Mouse (Mus musculus) limb, embryonic 11.5 days (tissue): ENCODE measurements around the gene Amz1. TPM values are rescaled to one million over a fixed set of nuclear protein-coding genes. Genes with fewer than 3 reads are reported as not detected.

ENCODE experiments used
- ATAC-seq: fragments of 200-750 bp; cut with Nextera tagmentation; 2 replicates; pipeline ENCODE4 v1.8.0; 2017; ENCODE audit warnings: low read depth; ENCODE audit not compliant: insufficient number of reproducible peaks, low FRiP score, low TSS enrichment
- DNase-seq: peaks from one replicate; pipeline ENCODE4 v3.0.0-alpha.2; 2015; ENCODE audit warnings: low spot score
- H3K27ac ChIP-seq: fragments of 300-500 bp; sonication (generic); replicated peaks from 2 replicates; pipeline ENCODE4 v1.5.1; 2014; ENCODE audit warnings: low read depth, mild to moderate bottlenecking, low read length
- H3K27me3 ChIP-seq: fragments of 300-500 bp; sonication (generic); 2 replicates; pipeline ENCODE4 v1.6.1; 2014; ENCODE audit warnings: mild to moderate bottlenecking, low read length, mixed read lengths; ENCODE audit not compliant: control insufficient read depth, insufficient read depth
- H3K36me3 ChIP-seq: fragments of 300-500 bp; sonication (generic); 2 replicates; pipeline ENCODE4 v1.6.1; 2014; ENCODE audit warnings: mild to moderate bottlenecking, low read length, moderate library complexity, mixed read lengths; ENCODE audit not compliant: control insufficient read depth, insufficient read depth
- H3K4me1 ChIP-seq: fragments of 300-500 bp; sonication (generic); 2 replicates; pipeline ENCODE4 v1.6.1; 2014; ENCODE audit warnings: low read length, mixed read lengths; ENCODE audit not compliant: control insufficient read depth, insufficient read depth
- H3K4me2 ChIP-seq: fragments of 300-500 bp; sonication (generic); 2 replicates; pipeline ENCODE4 v1.6.1; 2014; ENCODE audit warnings: low read depth, mild to moderate bottlenecking, moderate library complexity; ENCODE audit not compliant: severe bottlenecking
- H3K4me3 ChIP-seq: fragments of 300-500 bp; sonication (generic); 2 replicates; pipeline ENCODE4 v1.5.1; 2014; ENCODE audit warnings: low read depth, low read length
- H3K9ac ChIP-seq: fragments of 300-500 bp; sonication (generic); 2 replicates; pipeline ENCODE4 v1.6.1; 2014; ENCODE audit warnings: mild to moderate bottlenecking, low read length
- H3K9me3 ChIP-seq: fragments of 300-500 bp; sonication (generic); 2 replicates; pipeline ENCODE4 v1.6.1; 2016; ENCODE audit warnings: low read length; ENCODE audit not compliant: control insufficient read depth
- WGBS: fragments of 180-500 bp; shearing (Covaris S2); extraction: QIAGEN DNeasy Blood & Tissue Kit; methylation state at CpG from one replicate; pipeline ENCODE4 v1.1.7; 2014; 5-methylcytosine and 5-hydroxymethylcytosine counted together
- polyA plus RNA-seq: library from polyadenylated mRNA; unstranded; fragments of >200 nt; fragmentation: Nextera tagmentation; extraction: Ambion mirVana; gene quantifications from 2 replicates; pipeline ENCODE4 v1.2.1, GENCODE M21; 2014

The Amz1 gene
- 0.52 and 0.71 TPM in 2 replicates for polyA plus RNA-seq

DNA sequence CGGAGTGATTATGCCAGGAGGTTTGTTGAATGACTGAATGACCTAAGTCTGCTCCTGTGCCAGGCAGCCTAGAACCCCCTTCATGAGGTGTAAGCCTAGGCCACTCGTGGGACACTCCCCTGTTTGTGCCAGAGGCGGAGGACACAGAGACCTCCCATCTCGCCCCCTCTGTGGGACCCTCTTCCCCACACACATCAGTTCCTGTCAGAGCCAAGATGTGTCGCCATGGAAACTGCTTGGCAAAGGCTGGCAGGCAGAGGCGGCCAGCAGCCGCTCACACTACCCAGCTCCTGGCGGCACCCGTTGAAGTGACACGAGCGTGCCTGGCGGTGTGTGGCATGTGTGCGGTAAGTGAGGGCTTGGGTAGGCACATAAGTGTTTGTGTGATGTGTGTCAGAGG lies at the start of gene Amz1:
Gene Amz1 (plus strand): TSS at position 306 of the 400 bp plus-strand sequence.
- Histone ChIP-seq H3K4me3 (no peak within 1 kb of the TSS), H3K4me2 (no peak within 1 kb of the TSS), H3K27ac (no peak within 1 kb of the TSS), H3K9me3 (no peaks in the 10 kb centered on the region), H3K4me1 (no peaks in the 10 kb centered on the region), H3K9ac (no peak within 1 kb of the TSS), H3K36me3 (peaks cover 2% of the 10 kb centered on the region; the same call in 1 of the 2 replicates), H3K27me3 (no peaks in the 10 kb centered on the region)
- DNase-seq = no peak
- WGBS = 85% methylated on average over 13 of the region's 13 CpGs
- 0 out of 2 replicates have a peak, but pooled peaks have one; percentile 21 for ATAC-seq

DNA sequence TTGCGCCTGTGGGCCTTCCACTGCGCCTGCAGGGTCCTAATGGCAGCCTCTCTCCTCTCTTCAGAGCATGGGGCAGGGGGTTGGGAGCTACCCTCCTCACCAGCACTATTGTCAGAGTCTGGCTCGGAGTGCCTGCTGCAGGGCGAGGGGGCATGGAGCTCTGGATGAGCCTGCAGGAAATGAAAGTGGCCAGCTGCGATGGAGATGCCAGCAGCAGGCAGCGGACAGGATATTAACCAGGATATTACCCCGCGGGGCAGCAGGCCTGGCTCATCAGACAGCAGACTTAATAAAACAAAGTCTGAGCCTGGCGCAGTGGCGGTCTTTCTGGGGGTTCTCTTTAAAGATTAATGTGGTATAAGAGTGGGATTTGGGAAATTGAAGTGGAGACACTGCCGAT lies 48.8 kb upstream of the Amz1 start:
- 69% methylated on average over 11 of the region's 11 CpGs for WGBS
- Histone ChIP-seq H3K4me1 (no peaks in the 10 kb centered on the region), H3K9me3 (no peaks in the 10 kb centered on the region), H3K9ac (no peak overlapping the region), H3K27me3 (no peaks in the 10 kb centered on the region), H3K4me3 (no peak overlapping the region), H3K36me3 (peaks cover 6% of the 10 kb centered on the region), H3K27ac (no peak overlapping the region), H3K4me2 (no peak overlapping the region)
- ATAC-seq (no peak), DNase-seq (no peak)

GRCm38 (mm10) chr5:140675640-140676039 lies 48.3 kb upstream of the Amz1 start:
- Histone ChIP-seq H3K27me3 (no peaks in the 10 kb centered on the region), H3K4me3 (no peak overlapping the region), H3K4me2 (no peak overlapping the region), H3K36me3 (peaks cover 6% of the 10 kb centered on the region), H3K4me1 (no peaks in the 10 kb centered on the region), H3K9ac (no peak overlapping the region), H3K9me3 (no peaks in the 10 kb centered on the region), H3K27ac (no peak overlapping the region)
- WGBS = 85% methylated on average over 11 of the region's 11 CpGs
- no peak for ATAC-seq
- no peak for DNase-seq

DNA sequence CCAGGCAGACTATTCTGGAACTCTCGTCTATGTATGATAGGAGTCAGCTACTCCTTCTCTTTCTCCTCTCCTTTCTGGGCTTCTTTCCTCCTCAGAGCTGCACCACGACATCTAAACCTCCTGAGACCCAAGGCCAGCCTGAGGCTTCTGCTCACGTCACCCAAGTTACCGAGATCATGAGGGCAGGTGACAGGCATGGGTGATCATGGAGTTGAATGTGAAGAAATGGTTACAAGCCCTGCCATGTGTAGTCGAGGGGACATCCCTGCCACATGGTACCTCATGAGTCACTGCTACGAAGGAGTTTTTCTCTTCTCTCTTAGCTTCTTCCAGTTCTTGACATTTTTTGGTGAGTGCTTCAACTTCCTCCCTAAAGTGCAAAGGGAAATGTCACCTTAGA lies 46.8 kb upstream of the Amz1 start:
- DNase-seq = no peak
- Histone ChIP-seq H3K4me3 (no peak overlapping the region), H3K27me3 (no peaks in the 10 kb centered on the region), H3K4me1 (no peaks in the 10 kb centered on the region), H3K27ac (no peak overlapping the region), H3K4me2 (no peak overlapping the region), H3K36me3 (peaks cover 6% of the 10 kb centered on the region), H3K9ac (no peak overlapping the region), H3K9me3 (no peaks in the 10 kb centered on the region)
- WGBS = 92% methylated on average over 6 of the region's 6 CpGs
- no peak for ATAC-seq

GRCm38 (mm10) chr5:140680051-140680450 lies 43.9 kb upstream of the Amz1 start:
- Histone ChIP-seq H3K4me2 (no peak overlapping the region), H3K27me3 (no peaks in the 10 kb centered on the region), H3K36me3 (peaks cover 2% of the 10 kb centered on the region; the same call in 1 of the 2 replicates), H3K27ac (no peak overlapping the region), H3K4me3 (no peak overlapping the region), H3K4me1 (no peaks in the 10 kb centered on the region), H3K9me3 (no peaks in the 10 kb centered on the region), H3K9ac (no peak overlapping the region)
- DNase-seq (no peak), ATAC-seq (no peak)
- WGBS = 84% methylated on average over 6 of the region's 6 CpGs

DNA sequence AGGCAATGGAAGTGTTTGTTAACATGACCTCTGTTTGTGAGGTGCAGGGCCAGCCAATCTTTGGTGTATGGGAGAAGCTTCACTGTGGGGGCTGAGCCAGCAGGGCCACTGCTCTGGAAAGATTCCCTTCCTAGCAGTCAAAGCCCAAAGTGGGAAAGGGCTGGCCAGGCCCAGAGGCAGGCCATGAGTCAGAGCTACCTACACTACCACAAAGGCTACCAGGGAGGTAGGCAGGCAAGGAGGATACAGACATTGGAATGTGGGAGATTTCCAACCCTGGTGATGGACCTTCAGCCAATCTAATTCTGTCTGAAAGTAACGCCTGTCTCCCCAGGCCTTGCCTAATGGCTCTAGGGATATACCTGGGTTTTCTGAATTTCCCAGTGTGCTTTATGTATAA lies 43.0 kb upstream of the Amz1 start:
- Histone ChIP-seq H3K4me2 (no peak overlapping the region), H3K9me3 (no peaks in the 10 kb centered on the region), H3K4me1 (no peaks in the 10 kb centered on the region), H3K27me3 (no peaks in the 10 kb centered on the region), H3K9ac (no peak overlapping the region), H3K4me3 (no peak overlapping the region), H3K36me3 (peaks cover 2% of the 10 kb centered on the region; the same call in 1 of the 2 replicates), H3K27ac (no peak overlapping the region)
- ATAC-seq = no peak
- DNase-seq = no peak
- WGBS = 100% methylated on average over 1 of the region's 1 CpGs

DNA sequence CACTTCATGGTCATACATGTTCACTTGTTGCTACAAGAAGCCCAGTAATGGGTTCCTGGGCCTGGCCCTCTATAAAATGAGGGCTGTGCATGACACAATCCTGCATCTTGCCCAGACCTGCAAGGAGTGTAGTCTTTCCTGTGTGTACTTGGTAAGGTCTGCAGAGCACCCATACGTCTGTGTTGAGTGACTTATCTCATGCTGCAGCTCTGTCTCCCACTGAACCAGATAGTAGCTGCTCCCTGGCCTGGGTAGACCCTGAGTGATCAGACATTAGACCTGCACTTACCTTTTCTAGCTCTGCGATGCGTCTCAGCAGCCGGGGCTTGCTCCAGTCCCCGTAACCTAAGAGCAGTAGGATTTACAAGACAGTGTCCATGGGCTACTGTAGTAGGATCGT lies 41.8 kb upstream of the Amz1 start:
- Histone ChIP-seq H3K27me3 (no peaks in the 10 kb centered on the region), H3K4me1 (no peaks in the 10 kb centered on the region), H3K4me3 (no peak overlapping the region), H3K36me3 (peaks cover 2% of the 10 kb centered on the region; the same call in 1 of the 2 replicates), H3K4me2 (no peak overlapping the region), H3K9me3 (no peaks in the 10 kb centered on the region), H3K27ac (no peak overlapping the region), H3K9ac (no peak overlapping the region)
- WGBS = 95% methylated on average over 6 of the region's 6 CpGs
- no peak for DNase-seq
- no peak for ATAC-seq

DNA sequence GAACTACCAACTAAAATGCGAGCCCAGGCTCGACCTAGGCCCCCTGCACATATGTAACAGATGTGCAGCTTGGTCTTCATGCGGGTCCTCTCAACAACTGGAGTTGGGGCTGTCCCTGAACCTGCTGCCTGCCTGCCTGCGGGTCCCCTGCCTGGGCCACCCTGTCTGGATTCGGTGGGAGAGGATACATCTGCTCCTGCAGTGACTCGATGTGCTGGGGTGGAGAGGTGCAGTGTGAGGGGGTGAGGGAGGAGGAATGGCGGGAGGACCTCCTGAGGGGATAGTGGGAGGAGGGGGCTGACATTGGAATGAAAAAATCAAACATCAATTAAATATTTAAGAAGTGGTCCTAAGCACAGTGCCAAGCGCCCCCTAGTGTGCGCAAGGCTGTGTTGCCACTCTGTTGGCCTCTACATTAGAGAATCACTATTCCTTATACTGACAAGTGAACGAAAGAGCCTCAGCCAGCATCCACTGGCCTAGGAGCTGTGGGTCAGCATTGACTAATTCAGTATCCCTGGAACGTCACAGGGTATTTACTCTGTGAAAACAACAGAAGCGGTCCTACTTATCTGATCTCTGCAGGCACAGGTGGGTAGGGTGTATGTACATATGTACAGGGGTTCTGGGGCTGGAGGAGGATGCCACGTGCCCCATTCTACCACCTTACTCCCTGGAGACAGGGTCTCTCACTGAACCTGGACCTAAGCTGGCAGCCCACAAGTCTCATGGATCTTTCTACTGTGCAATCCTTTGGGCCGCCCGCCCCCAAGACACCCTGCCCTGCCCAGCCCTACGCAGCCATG lies 39.4 kb upstream of the Amz1 start:
- Histone ChIP-seq H3K4me1 (no peaks in the 10 kb centered on the region), H3K27ac (no peak overlapping the region), H3K4me3 (no peak overlapping the region), H3K36me3 (peaks cover 7% of the 10 kb centered on the region; the same call in 1 of the 2 replicates), H3K27me3 (no peaks in the 10 kb centered on the region), H3K4me2 (no peak overlapping the region), H3K9me3 (no peaks in the 10 kb centered on the region), H3K9ac (no peak overlapping the region)
- WGBS = 64% methylated on average over 16 of the region's 16 CpGs
- DNase-seq (peak; percentile 55), ATAC-seq (no peak)
